Mouse (Mus musculus) CH12.LX (cell line): ENCODE data around the gene Tpk1. TPM values are rescaled to one million over a fixed set of nuclear protein-coding genes. Genes with fewer than 3 reads are reported as not detected.

ENCODE experiments used
- DNase-seq: peaks from one replicate; pipeline ENCODE4 v3.0.0-alpha.2; 2013; ENCODE audit errors: extremely low read depth
- H3K27ac ChIP-seq: 2 replicates; pipeline ENCODE4 v1.5.1; 2012; ENCODE audit warnings: low read depth, mild to moderate bottlenecking, control low read depth, moderate library complexity; ENCODE audit not compliant: insufficient read depth
- H3K27me3 ChIP-seq: replicated peaks from 2 replicates; pipeline ENCODE3; 2012; ENCODE audit warnings: inconsistent platforms
- H3K36me3 ChIP-seq, 2 experiments: replicated peaks in 1 of 2; 2 replicates each; pipeline versions ENCODE3 to v1.6.1; 2012; ENCODE audit warnings: inconsistent platforms in 1 of 2, low read length in 1 of 2, mild to moderate bottlenecking in 1 of 2, mixed read lengths in 1 of 2, moderate library complexity in 1 of 2; ENCODE audit not compliant: control insufficient read depth in 1 of 2, insufficient read depth in 1 of 2
- H3K4me1 ChIP-seq, 2 experiments: 2 replicates each; pipeline ENCODE4 v1.6.1; 2012; ENCODE audit warnings: inconsistent platforms in 1 of 2, moderate library complexity in 1 of 2; ENCODE audit not compliant: insufficient read depth in 2 of 2, control insufficient read depth in 1 of 2
- H3K4me2 ChIP-seq: 2 replicates; pipeline ENCODE4 v1.6.1; 2012; ENCODE audit warnings: low read depth, mild to moderate bottlenecking, control low read depth; ENCODE audit not compliant: poor library complexity, insufficient read depth, severe bottlenecking
- H3K4me3 ChIP-seq, 3 experiments: fragments of 150-350 bp in 1 of 3; sonication (generic) in 1 of 3; replicated peaks in 1 of 3; 2 replicates each; pipeline versions ENCODE3 to v1.5.1; 2011 to 2012; ENCODE audit warnings: low read depth in 2 of 3, low read length in 2 of 3, mild to moderate bottlenecking in 2 of 3, moderate library complexity in 2 of 3, control low read depth in 1 of 3, improper control_type of control experiment in 1 of 3, inconsistent platforms in 1 of 3, mixed read lengths in 1 of 3; ENCODE audit not compliant: poor library complexity in 1 of 3
- H3K79me2 ChIP-seq: replicated peaks from 2 replicates; pipeline ENCODE4 v1.6.1; 2012; ENCODE audit warnings: mild to moderate bottlenecking, moderate library complexity; ENCODE audit not compliant: control insufficient read depth, poor library complexity, insufficient read depth, severe bottlenecking; ENCODE audit errors: extremely low read depth
- H3K9ac ChIP-seq: 2 replicates; pipeline ENCODE4 v1.6.1; 2012; ENCODE audit warnings: low read depth, mild to moderate bottlenecking, control low read depth, moderate library complexity; ENCODE audit not compliant: insufficient read depth
- H3K9me3 ChIP-seq: replicated peaks from 2 replicates; pipeline ENCODE3; 2012; ENCODE audit warnings: low read length, inconsistent platforms, mixed read lengths
- HCFC1 ChIP-seq: IDR thresholded peaks from 2 replicates; pipeline ENCODE4 v1.6.1; 2012; ENCODE audit warnings: low read depth, mild to moderate bottlenecking, inconsistent platforms, low read length, improper control_type of control experiment
- IRF4 ChIP-seq: IDR thresholded peaks from 2 replicates; pipeline ENCODE4 v1.6.1; 2014; ENCODE audit warnings: low read depth, mild to moderate bottlenecking, inconsistent platforms, low read length, improper control_type of control experiment
- JUN ChIP-seq: IDR thresholded peaks from 2 replicates; pipeline ENCODE4 v1.6.1; 2011; ENCODE audit warnings: low read depth, mild to moderate bottlenecking, low read length, improper control_type of control experiment, moderate library complexity; ENCODE audit not compliant: insufficient read depth
- JUND ChIP-seq: conservative IDR thresholded peaks from 2 replicates; pipeline ENCODE4 v1.6.1; 2011; ENCODE audit warnings: low read depth, low read length, improper control_type of control experiment
- KAT2A ChIP-seq: IDR thresholded peaks from 2 replicates; pipeline ENCODE4 v1.6.1; 2012; ENCODE audit warnings: low read length, improper control_type of control experiment, inconsistent platforms; ENCODE audit not compliant: insufficient replicate concordance
- MAFK ChIP-seq: IDR thresholded peaks from 2 replicates; pipeline ENCODE4 v1.6.1; 2011; ENCODE audit warnings: low read length, improper control_type of control experiment; ENCODE audit not compliant: insufficient replicate concordance
- MAZ ChIP-seq: IDR thresholded peaks from 2 replicates; pipeline ENCODE4 v1.6.1; 2012; ENCODE audit warnings: low read depth, mild to moderate bottlenecking, inconsistent platforms, low read length, improper control_type of control experiment, moderate library complexity
- MYC ChIP-seq: IDR thresholded peaks from 2 replicates; pipeline ENCODE4 v1.6.1; 2011; ENCODE audit warnings: low read depth, mild to moderate bottlenecking, improper control_type of control experiment, low read length
- PAX5 ChIP-seq: IDR thresholded peaks from 2 replicates; pipeline ENCODE4 v1.6.1; 2012; ENCODE audit warnings: low read length, inconsistent platforms, mixed read lengths
- RCOR1 ChIP-seq: conservative IDR thresholded peaks from 2 replicates; pipeline ENCODE4 v1.6.1; 2012; ENCODE audit warnings: low read depth, mild to moderate bottlenecking, inconsistent platforms, low read length, improper control_type of control experiment
- SIN3A ChIP-seq: IDR thresholded peaks from 2 replicates; pipeline ENCODE4 v1.6.1; 2012; ENCODE audit warnings: low read length, improper control_type of control experiment, inconsistent platforms
- USF1 ChIP-seq: IDR thresholded peaks from 2 replicates; pipeline ENCODE4 v1.6.1; 2014; ENCODE audit warnings: low read depth, mild to moderate bottlenecking, inconsistent platforms, low read length, improper control_type of control experiment
- USF2 ChIP-seq: conservative IDR thresholded peaks from 2 replicates; pipeline ENCODE4 v1.6.1; 2011; ENCODE audit warnings: low read depth, low read length, improper control_type of control experiment
- ZKSCAN1 ChIP-seq: IDR thresholded peaks from 2 replicates; pipeline ENCODE4 v1.6.1; 2012; ENCODE audit warnings: low read depth, inconsistent platforms, low read length, improper control_type of control experiment, borderline replicate concordance
- dilution Hi-C: fragments of 300-500 bp; cut with MboI; formaldehyde crosslinking; loops from 2 replicates; pipeline ENCODE4 v1.14.3; 2020; ENCODE audit warnings: low sequenced_read_pairs; ENCODE audit not compliant: extremely low pct_unique_long_range_greater_than_20kb, extremely low pct_ligation_motif_present
- in situ Hi-C: fragments of 300-500 bp; cut with MboI; formaldehyde crosslinking; loops from 3 replicates; pipeline ENCODE4 v1.14.3; 2019; ENCODE audit warnings: low sequenced_read_pairs, low pct_ligation_motif_present, low pct_unique_long_range_greater_than_20kb, mixed read lengths
- polyA plus RNA-seq: library from polyadenylated mRNA; unstranded; fragments of >175 nt; gene quantifications from 2 replicates; pipeline ENCODE4 v1.2.1, GENCODE M21; 2012; ENCODE audit warnings: low read depth; ENCODE audit not compliant: insufficient read length
- total RNA-seq, 2 experiments: library from RNA; depleted of rRNA; stranded (reverse); fragments of 300-350 nt in 1 of 2; fragments of >200 nt in 1 of 2; gene quantifications; 2 replicates each; pipeline ENCODE4 v1.2.3; 2012 to 2014

Tpk1 gene
- total and polyA plus RNA-seq, 3 experiments, result 3.9 to 6.3 (median 4.8) TPM

DNA sequence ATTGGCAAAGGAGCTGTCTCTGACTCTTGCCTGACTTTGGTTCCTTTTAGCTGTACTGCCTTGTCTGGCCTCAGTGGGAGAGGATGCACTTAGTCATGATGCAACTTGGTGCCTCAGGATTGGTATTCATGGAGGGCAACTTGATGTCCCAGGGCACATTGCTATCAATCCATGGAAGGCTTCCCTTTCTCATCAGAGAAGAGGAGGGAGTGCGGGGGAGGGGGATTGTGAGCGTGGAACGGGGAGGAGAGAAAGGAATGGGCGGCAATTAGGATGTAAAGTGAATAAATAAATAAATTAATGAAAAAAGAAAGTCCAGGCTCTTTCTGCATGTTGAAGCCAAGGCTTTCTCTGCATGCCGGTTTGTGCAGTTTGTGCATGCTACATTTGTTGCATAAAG is 304.8 kb downstream of the Tpk1 start:
- dilution Hi-C loops (no loop called here), in situ Hi-C loops (no loop called here)
- Histone ChIP-seq H3K27ac (no peak overlapping the region), H3K27me3 (no peaks in the 10 kb centered on the region), H3K36me3 (no peaks in the 10 kb centered on the region), H3K4me1 (no peaks in the 10 kb centered on the region; a peak in 1 of 4 replicates), H3K4me3 (no peak overlapping the region), H3K4me2 (no peak overlapping the region), H3K79me2 (no peaks in the 10 kb centered on the region), H3K9ac (no peak overlapping the region), H3K9me3 (no peaks in the 10 kb centered on the region)
- no peak for DNase-seq
- no peak for TF ChIP-seq PAX5

- dilution Hi-C loops, result no loop called here
- in situ Hi-C loops, result no loop called here
- H3K4me3 ChIP-seq, result no peak overlapping the region
Measured at GRCm38 (mm10) chr6:43360214-43360613, 305.9 kb downstream of the Tpk1 start.

GRCm38 (mm10) chr6:43354562-43355241 is 311.4 kb downstream of the Tpk1 start:
- TF ChIP-seq ZKSCAN1 (no peak), MYC (no peak), JUN (no peak), RCOR1 (no peak), USF2 (no peak), USF1 (no peak), PAX5 (no peak), SIN3A (no peak), MAFK (no peak), HCFC1 (no peak), KAT2A (no peak), JUND (no peak)
- no peaks in the 10 kb centered on the region for H3K27me3 ChIP-seq
- in situ Hi-C loops, result no loop called here
- no peak overlapping the region for H3K4me3 ChIP-seq
- no peaks in the 10 kb centered on the region for H3K79me2 ChIP-seq
- no peaks in the 10 kb centered on the region for H3K36me3 ChIP-seq
- no peaks in the 10 kb centered on the region for H3K4me1 ChIP-seq
- H3K9ac ChIP-seq, result no peak overlapping the region
- H3K4me2 ChIP-seq, result no peak overlapping the region
- no peaks in the 10 kb centered on the region for H3K9me3 ChIP-seq
- dilution Hi-C loops, result no loop called here
- H3K27ac ChIP-seq, result no peak overlapping the region
- no peak for DNase-seq

More at GRCm38 (mm10) chr6:43360214-43360613, 305.9 kb downstream of the Tpk1 start:
- no peak for DNase-seq
- TF ChIP-seq MAZ (no peak), IRF4 (no peak)
- Histone ChIP-seq H3K9ac (no peak overlapping the region), H3K79me2 (no peaks in the 10 kb centered on the region), H3K9me3 (no peaks in the 10 kb centered on the region), H3K27me3 (no peaks in the 10 kb centered on the region), H3K27ac (no peak overlapping the region), H3K36me3 (no peaks in the 10 kb centered on the region), H3K4me1 (no peaks in the 10 kb centered on the region; a peak in 1 of 4 replicates), H3K4me2 (no peak overlapping the region)
